Mouse (Mus musculus) CD4-positive helper T cell, adult 2 months (primary cell): ENCODE measurements around the gene Ctcfl.

Source experiments
- DNase-seq: peaks from one replicate; pipeline ENCODE4 v3.0.0-alpha.2; 2012; ENCODE audit warnings: low read depth, missing footprints, low spot score

Ctcfl gene

DNA sequence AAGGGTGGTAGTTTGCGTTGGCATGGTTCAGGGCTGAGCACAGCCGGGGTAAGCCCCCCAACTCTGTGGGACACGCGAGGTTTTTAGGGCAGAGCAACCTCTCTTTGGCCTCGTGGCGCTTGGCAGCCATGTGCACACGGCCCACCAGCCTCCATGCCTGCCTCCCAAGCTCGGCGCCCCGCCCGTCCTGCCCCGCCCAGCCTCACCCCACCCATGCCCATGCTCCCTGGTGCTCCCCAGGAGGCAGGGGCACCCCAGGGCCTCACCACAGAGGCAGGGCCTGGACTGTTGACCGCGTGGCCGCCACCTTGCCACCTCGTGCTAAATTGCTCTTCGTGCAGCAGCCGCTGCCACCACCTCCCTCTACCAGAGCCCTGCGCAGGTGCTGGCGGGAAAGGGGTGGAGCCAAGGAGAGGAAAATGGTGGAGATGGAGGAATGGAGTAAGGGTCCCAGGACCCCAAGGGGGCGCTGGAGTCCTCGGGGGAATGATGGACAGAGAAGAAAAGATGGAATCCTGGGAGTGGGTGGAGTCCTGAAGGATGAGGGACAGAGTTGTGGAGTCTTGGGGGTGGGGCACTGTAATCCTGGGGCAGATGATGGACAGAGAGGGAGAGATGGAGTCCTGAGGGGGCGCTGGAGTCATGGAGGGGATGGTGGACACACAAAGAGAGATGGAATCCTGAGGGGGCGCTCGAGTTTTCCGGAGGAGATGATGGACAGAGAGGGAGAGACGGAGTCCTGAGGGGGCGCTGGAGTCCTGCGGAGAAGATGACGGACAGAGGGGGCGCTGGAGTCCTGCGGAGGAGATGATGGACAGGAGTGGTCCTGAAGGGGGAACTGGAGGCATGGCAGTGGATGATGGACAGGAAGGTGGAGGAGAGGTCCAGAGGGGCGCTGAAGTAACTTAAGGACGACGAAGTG is at the start of gene Ctcfl:
TSS of gene Ctcfl (minus strand) at position 503 of the 922 bp plus-strand sequence.
- no peak for DNase-seq

DNA sequence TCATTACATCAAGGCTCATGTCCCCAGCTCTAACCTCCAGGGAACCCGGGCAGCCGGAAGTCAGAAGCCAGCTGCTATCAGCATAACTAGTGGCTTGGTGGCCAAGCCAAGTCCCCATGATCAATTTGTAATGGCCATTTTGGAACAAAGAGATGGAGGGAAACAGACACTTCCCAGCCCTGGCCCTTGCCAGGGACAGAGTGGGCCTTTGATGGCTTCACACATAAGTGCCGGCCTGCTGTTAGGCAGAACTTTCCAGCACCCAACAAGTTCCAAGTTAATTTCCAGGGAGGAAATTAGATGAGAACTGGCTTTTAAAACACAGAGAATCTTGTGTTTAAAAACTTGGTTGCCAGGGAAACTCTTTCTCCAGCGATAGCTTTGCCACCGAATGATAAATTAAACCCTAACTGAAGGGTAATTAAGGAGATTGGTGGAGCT is 49.1 kb upstream of the Ctcfl start:
- no peak for DNase-seq

- DNase-seq: no peak
These were observed 46.0 kb upstream of the Ctcfl start for GRCm38 (mm10) chr2:173165357-173165756.

DNA sequence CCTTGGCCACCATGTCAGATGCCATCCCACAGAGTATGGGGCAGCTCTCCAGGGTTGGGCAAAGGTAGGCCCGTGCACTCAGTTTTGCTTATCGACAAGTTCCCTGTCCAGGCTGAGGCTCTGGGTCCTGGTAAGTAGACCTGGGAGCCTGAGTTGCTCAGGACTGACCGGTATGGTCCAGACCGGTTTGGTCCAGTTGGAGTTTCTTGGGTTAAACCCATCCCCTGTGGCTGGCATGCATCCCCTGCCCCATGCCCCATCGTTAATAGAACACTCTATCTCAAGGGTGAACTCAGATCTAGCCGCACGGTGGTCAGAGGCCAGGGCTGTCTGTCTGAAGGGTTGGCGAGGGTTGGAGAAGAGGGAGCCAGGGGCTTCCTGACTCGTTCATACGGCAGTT is 45.6 kb upstream of the Ctcfl start:
- no peak for DNase-seq

- DNase-seq: no peak
These were observed 45.0 kb upstream of the Ctcfl start for GRCm38 (mm10) chr2:173164358-173164757.

GRCm38 (mm10) chr2:173163380-173163779 is 44.1 kb upstream of the Ctcfl start:
- DNase-seq: no peak

- peak; percentile 65 for DNase-seq
These were observed 40.3 kb upstream of the Ctcfl start for GRCm38 (mm10) chr2:173159354-173160311.

DNA sequence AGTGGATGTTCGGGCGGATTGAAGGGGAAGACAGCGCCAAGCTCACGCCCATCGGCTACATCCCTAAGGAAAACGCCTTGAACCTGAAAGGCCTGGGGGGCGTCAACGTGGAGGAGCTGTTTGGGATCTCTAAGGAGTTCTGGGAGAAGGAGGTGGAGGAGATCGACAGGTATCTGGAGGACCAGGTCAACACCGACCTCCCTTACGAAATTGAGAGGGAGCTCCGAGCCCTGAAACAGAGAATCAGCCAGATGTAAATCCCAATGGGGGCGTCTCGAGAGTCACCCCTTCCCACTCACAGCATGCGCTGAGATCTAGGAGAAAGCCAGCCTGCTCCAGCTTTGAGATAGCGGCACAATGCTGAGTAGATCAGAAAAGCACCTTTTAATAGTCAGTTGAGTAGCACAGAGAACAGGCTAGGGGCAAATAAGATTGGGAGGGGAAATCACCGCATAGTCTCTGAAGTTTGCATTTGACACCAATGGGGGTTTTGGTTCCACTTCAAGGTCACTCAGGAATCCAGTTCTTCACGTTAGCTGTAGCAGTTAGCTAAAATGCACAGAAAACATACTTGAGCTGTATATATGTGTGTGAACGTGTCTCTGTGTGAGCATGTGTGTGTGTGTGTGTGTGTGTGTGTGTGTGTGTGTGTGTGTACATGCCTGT is 39.2 kb upstream of the Ctcfl start:
- no peak for DNase-seq

DNA sequence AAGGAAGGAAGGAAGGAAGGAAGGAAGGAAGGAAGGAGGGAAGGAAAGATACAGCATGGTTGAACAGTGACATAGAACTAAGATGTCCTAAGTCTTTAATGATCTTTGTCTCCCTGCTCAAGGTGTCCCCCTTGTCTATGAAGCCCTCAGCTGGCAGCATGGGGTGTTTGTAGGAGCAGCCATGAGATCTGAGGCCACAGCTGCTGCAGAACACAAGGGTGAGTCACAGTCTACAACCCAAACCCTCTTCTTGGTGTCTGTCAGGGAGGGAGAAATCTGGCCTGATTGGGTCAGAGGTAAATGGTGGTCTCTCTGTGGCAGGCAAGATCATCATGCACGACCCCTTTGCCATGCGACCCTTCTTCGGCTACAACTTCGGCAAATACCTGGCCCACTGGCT is 38.5 kb upstream of the Ctcfl start:
- DNase-seq: no peak

GRCm38 (mm10) chr2:173157376-173157775 is 38.1 kb upstream of the Ctcfl start:
- DNase-seq: no peak

GRCm38 (mm10) chr2:173156923-173157322 is 37.6 kb upstream of the Ctcfl start:
- DNase-seq: no peak

DNA sequence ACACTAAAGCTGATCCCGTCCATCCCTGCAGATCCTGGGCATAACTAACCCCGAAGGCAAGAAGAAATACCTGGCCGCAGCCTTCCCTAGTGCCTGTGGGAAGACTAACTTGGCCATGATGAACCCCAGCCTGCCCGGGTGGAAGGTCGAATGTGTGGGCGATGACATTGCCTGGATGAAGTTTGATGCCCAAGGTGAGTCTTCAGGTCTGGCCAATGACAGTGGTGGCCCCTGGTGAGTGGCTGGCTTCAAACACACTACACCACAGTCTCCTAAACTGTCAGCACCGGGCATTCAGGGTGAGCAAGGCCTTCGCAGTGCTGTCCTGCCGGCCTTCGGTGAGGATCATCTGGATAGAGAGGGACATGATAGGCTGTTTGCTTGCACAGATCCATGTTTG is 36.6 kb upstream of the Ctcfl start:
- no peak for DNase-seq

GRCm38 (mm10) chr2:173154962-173155361 is 35.6 kb upstream of the Ctcfl start:
- no peak for DNase-seq

DNA sequence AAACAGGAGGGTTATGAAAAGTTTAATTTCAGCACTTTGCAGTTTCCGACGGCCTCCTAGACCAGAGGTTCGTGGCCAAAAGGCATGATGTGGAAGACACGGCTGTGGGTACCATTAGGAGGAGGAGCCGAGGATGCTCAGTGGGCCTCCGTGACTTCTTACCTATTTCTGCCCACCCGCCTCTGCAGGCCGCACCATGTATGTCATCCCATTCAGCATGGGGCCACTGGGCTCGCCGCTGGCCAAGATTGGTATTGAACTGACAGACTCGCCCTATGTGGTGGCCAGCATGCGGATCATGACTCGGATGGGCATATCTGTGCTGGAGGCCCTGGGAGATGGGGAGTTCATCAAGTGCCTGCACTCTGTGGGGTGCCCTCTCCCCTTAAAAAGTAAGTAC is 35.2 kb upstream of the Ctcfl start:
- DNase-seq: no peak

GRCm38 (mm10) chr2:173153266-173153665 is 33.9 kb upstream of the Ctcfl start:
- DNase-seq: no peak

GRCm38 (mm10) chr2:173152436-173153151 is 33.3 kb upstream of the Ctcfl start, which contains the start of gene Pck1:
Pck1 (plus strand) TSS chr2:173153048.
- DNase-seq: no peak

DNA sequence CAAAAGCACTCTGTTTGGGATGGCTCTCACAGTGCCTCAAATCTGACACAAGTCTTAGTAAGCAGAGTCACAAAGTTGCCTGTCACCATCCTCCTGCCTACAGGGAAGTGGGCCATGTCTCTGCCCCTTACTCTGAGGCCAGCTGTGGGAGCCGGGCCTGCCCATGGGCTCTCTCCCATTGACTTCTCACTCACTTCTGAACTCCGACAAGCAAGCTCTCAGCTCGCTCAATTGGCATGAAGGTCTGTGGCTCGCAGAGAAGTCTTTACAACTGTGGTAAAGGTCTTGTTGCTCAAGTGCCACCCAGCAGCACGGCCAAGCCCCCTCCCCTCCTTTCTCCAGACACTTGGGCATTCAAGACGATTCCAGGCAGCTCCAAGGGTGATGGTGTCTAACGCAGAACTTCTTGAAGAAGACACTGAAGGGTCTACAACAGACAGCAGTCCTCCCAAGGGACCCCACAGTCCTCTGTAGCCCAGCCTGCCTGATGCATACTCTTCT is 32.5 kb upstream of the Ctcfl start:
- DNase-seq: no peak

- DNase-seq: no peak
These were observed 32.0 kb upstream of the Ctcfl start for GRCm38 (mm10) chr2:173151352-173151751.

DNA sequence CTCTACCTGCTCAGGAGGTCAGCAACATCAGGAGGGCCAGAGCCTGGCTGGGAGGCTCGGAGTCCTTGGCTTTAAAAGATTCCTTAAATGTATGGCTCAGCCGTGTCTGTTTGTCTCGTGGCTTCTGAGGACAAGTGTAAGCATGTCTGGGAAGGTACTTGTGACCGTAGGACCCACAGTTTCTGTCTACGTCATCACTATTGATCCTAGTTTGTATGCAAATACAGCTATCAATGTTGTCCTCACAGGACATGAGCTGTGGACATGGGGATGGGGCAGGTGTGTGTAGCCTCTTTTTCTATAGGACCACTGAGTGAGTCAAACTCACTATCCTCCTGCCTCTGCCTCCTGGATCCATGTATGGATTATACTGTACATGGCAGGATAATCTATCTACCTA is 28.7 kb upstream of the Ctcfl start:
- DNase-seq: no peak

GRCm38 (mm10) chr2:173146728-173147127 is 27.4 kb upstream of the Ctcfl start:
- DNase-seq: no peak

GRCm38 (mm10) chr2:173145808-173146207 is 26.5 kb upstream of the Ctcfl start:
- no peak for DNase-seq
